Mouse (Mus musculus) CH12.LX (cell line): ENCODE data around the gene Psmd9.

Experiments
- ELF1 ChIP-seq: IDR thresholded peaks from 2 replicates; pipeline ENCODE4 v1.6.1; 2014; ENCODE audit warnings: low read depth, mild to moderate bottlenecking, inconsistent platforms, low read length, improper control_type of control experiment
- MYC ChIP-seq: IDR thresholded peaks from 2 replicates; pipeline ENCODE4 v1.6.1; 2011; ENCODE audit warnings: low read depth, mild to moderate bottlenecking, improper control_type of control experiment, low read length
- NELFE ChIP-seq: IDR thresholded peaks from 2 replicates; pipeline ENCODE4 v1.6.1; 2011; ENCODE audit warnings: low read depth, low read length, improper control_type of control experiment
- POLR2A ChIP-seq: IDR thresholded peaks from 2 replicates; pipeline ENCODE4 v1.6.1; 2011; ENCODE audit warnings: low read depth, mild to moderate bottlenecking, improper control_type of control experiment, low read length

DNA sequence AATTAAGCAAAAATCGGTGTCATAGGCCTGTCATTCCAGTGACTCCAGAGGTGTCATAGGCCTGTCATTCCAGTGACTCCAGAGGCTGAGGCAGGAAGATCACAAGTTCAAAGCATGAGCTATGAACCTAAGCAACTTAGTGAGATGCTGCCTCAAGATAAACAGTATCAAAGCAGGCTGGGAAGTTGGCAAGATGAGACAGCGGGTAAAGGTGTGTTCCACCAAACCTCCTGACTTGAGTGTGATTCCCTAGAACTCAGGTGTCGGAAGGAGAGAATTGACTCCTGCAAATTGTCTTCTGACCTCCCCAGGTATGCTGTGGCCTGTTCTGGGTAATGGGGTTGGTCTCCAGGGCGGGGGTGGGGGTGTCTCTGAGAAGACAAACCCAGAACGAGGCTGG lies at the start of gene Psmd9:
- TF ChIP-seq MYC, result no peak
- TF ChIP-seq POLR2A, result no peak
- TF ChIP-seq NELFE, result no peak
- TF ChIP-seq ELF1, result no peak
